Mouse (Mus musculus) neural tube, embryonic 10.5 days (tissue): ENCODE results near the gene Itga1.

Experiments
- DNase-seq: peaks from one replicate; pipeline ENCODE4 v3.0.0-alpha.2; 2017; ENCODE audit warnings: low spot score; ENCODE audit errors: extremely low spot score

Itga1 gene

DNA sequence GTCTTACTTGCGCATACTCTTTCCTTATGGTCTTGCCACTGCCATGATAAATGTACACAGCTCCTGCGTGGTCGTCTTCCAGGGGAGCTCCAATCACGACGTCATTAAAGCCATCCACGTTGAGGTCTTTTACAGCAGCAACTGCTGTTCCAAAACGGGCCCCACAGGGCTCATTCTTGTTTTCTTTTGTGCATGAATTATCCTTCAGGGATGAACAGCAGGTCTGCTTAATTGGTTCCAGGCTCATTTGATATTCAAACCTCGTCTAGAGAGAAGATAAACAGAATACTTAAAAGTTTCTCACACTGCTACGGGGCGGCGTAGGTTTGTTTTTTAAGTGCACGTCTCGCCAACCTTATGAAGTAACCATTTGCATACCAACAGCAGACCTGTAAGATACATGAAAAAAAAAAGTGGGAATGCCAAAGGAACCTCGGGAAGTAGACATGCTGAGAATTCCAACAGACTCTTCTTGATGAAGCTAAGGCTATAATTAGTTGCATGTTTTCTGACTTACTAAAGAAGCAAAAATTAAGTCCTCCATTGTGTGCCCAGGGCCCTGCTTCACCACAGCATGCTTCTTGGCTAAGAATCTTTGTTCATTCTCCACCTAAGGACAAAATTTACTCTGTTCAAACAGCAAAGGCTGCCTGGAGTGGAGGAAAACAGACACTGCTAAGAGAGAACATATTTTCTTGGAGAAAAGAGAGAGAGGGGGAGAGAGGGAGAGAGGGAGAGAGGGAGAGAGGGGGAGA is 109.3 kb downstream of the Itga1 start:
- DNase-seq, result no peak

DNA sequence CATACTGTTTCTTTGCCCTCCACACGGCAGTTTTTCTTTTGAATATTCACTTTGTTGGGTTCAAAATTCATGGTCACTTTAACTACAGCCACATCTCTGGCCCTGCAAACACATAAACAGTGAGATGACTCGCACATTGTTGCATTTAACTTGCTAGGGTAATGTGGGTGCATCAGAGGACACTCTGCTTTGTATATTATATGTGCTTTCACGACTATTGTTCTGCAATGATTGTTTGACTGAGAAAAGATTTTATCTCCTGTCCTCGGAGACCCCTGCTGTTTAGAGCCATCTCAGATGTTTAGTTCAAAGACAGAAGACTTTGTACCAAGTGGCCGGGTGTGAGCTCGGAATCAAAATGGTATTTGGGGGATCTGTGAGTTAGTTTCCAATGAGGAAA is 114.1 kb downstream of the Itga1 start:
- no peak for DNase-seq

DNA sequence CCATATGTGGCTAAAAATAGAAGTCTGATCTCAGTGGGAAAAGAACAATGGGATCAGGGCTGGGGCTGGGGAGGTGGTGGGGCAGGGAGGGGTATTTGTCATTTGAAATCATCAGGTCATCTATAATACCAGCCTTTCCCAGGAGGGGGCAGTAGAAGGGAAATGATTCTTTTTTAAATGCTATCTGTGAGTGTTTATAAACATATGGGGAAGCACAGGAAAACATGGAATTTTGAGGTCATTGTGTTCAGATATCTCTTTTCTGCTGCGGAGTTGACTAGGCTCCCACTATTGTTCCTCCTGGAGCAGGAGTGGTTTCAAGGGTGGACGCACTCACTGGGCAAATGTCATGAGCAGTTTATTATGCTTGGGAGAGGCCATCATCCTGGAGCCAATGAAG is 114.6 kb downstream of the Itga1 start:
- no peak for DNase-seq

DNA sequence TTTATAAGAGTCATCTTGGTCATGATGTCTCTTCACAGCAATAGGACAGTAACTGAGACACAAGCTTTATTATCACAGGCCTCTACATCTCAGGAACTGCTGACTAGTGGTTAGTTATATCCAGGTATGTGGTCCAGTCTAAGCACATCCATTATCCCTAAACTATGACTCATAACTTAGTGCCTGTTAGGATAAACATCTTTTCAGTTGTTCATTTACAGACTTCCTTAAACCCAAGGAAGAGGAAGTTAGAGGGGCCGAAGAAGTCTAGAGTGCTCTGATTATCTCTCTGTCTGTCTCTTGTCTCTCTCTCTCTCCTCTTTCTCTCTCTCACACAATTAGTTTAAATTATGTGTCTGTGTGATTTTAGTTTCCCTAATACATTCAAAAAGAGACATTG is 117.1 kb downstream of the Itga1 start:
- DNase-seq, result no peak

DNA sequence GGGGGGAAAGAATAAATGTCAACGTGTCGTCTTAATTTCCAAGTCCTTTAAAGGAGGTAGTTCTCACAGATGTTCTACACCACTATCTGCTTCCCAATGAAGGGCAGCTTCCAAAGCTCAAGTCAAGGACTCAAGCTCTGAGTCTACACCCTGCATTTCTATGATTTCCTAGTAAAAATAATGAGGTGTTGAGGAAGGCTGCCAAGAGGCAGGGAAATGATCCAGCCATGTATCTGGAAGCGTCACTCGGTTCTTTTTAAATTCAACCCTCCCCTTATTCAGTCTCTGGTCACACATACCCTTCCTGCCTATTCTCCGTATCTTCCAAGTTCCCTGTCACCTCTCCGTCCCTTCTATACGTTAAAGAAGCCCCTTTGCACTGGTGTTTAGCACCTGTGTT is 118.6 kb downstream of the Itga1 start:
- no peak for DNase-seq

DNA sequence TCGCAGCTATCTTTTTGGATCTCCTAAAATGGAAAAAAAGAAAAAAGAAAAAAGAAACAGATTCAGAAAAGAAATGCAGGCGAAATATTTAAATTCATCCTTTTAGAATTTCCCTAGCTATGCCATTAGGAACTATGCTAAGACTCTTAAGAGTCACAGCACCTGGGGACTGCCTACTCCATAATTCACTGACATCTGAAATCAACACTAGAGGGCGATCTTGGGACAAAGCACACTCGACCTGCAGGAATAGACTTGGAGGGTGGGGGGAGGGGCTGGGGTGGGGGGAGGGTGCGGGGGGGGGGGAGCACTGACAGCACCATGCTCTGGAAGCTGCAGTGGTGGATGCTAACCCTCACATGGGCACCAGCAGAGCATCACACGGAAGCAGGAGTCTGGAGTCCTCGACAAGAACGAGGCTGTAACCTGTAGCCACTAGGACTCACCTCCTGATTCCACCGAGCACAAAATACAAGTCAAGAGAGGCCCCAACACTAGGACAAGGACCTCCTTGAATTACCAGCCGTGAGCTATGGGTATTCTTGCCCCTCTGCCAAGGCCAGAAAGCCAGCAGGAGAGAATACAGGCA is 120.8 kb downstream of the Itga1 start:
- DNase-seq, result no peak

DNA sequence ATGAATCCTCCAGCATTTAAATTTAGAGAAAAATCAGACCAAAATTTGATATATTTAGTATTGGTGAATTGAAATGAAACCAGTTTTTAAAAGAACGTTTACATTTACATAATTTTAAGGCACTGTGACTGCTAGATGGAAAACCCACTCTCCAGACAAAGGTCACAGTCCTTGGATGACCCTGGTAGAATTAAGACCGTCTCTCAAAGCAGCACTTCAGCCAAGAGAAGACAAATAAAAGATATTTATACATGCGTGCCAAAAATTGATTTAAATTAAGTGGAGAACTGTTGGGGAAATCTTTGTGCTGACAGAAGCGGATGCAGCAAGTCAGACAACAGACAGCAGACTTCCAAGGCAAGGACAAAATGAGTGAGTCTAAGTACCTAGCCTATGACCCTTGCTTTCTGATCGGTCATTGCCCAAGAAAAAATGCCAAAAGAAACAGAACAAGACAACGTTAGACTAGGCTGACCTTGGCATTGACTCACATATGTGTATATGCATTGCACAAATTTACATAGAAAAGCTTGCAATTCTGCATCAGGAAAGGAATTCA is 127.2 kb downstream of the Itga1 start:
- no peak for DNase-seq

DNA sequence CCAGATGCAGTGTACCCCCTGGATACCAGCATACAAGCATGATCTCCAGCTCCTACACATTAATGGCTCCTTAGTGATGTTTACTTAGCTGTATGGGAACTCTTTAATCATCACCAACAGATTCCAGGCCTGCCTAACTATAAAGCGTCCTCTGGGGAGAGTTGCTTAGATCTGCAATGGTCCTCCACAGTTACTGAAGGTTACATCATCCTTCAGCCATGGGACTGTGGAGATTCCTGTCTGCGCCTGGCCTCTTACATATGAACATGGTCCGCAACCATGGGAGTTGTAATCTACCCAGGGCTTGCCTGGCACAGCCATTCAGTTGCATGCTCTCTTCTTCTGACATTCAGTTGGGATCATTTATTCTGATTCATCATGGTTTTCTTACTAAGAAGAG is 129.9 kb downstream of the Itga1 start:
- DNase-seq, result no peak

DNA sequence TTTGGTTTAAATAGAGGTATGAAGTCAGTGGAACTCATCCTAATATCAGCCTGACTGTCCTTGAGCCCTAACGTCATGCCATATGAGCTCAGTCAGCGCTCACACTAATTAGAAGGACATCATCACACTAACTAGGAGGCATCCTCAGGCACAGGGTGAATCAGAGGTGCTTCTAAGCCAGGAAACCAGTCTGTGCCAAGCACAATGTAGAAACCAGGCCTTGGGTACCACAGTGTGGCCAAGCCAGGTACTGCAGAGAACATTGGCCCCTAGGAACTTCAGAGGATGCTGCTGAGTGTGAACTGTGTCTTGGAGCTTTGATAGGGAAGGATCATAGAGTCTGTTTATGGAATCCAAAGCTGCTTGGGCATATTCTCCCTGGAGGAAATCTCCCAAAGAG is 137.5 kb downstream of the Itga1 start:
- DNase-seq, result peak; percentile 62

DNA sequence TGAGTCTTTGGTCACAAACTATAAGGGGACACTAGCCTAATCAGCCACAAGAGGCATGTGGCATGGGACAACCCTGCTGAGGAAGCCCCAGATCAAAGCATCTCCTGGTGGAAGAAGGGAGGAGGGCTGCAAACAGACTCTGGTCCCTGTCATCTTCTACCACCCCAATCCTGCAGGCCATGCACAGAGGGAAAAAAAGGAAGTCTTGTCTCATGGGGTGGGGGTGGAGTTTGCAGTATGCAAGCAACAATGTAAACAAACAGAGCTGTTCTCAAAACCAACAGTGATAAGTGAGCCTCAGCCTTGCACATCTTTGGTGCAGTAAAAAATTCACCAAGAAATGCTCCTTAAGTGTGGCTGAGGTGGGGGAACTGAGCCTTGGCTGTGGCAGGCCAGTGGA is 147.2 kb downstream of the Itga1 start:
- no peak for DNase-seq

DNA sequence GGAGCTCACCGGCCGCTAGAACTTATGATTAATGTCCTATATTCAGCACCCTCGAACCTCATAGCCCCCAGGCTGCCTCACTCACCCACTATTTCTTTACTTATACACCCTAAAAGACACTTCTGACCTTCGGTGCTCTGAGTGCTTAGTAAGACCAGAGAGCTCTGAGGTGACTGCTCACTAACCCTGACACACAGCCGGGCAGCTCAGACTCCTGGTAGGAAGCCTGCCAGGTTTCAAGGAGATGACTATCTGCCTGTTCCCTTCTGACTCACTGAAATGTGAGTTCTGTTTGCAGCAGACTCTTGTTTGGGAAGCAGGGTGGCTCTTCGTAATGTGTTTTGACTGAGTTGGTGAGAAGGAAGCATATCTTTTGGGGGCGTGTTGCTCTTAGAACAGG is 168.2 kb downstream of the Itga1 start:
- no peak for DNase-seq

DNA sequence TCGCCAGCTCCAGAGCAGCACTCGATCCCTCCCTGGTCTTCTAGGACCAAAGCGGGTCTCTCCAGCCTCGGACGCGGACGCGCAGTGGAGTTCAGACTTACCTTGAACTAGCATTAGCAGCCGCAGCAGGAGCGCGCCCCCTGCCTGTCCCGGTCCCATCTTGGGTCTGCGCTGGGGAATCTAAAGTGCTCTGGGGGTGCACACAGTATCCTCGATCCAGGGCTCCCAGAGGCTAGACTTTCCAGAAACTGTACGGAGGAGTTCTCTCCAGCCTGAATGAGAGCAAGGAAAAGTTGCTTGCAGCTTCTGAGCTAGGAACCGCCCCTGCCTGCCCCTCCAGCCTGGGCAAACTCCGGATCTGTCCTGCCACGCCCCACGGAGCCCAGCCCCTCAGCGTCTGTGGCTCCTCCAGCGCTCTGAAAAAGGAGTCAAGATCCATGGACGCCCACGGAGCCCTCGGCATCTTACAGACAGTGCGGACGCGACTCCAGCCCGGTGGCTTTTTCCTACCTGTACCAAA is 169.9 kb downstream of the Itga1 start, which contains the start of gene Itga2:
Gene Itga2 (minus strand): TSS at position 326 of the 520 bp plus-strand sequence.
- DNase-seq, result peak; percentile 71

DNA sequence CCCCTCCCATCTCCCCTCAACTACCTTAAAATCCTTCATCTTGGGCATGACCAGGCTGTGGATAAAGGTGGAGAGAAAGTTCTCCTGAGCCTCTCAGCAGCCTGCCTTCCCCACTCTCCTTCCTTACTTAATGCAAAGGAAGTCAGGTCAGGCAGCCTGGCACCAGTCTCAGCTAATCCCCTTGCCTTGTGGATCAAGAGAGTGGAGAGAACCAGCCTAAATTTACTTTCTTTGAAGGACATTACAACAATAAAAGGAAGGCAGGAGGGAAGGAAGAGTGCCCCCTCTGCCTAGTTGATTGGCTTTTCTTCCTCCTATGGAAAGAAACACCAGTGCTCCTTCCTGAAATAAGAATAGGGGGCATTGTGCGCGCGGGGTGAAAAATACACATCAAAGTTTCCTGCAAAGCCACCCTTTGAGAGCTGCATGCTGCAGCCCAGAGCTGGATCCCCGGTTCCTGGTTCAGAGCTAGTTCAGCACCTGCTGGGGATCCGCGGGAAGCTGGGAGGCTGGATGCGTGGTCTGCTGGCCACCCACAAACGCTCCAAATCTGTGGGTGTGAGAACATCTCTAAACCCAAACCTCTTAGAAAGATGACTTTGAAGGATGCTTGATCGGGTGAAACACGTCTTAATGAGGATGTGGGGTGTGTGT is 170.6 kb downstream of the Itga1 start:
- peak; percentile 44 for DNase-seq

DNA sequence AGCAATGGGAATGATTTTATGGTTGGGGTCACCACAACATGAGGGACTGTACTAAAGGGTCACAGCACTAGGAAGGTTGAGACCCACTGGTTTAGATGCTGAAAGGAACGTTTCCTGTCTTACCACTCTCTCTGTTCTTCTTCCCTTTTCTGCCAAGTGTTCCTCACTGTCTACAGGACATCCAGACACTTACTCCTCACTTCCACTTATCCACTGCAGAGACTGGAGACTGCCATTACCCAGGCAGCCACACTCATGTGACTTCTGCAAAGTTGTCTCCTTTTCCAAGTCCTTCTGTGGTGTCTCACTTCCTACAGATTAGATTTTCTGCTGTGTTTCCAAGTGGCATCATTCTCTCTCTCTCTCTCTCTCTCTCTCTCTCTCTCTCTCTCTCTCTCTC is 177.0 kb downstream of the Itga1 start:
- DNase-seq, result no peak

DNA sequence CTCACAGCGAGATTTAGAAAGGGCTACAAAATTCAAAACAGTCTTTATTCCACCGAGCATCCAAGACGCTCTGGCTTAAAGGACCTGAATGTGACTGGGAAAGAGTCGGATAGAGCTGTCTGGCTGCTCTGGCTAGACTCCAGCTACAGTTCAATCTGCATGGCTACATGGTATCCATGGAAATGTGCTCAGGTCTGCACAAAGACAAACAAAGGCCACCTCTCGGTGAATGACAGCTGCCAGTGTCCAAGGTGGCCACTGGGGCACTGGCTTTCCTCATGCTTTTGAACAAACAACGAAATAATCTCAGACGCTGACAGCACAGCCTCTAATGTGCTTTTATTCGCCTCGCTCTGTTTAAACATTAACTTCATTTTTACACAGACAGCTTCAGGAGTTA is 178.4 kb downstream of the Itga1 start:
- no peak for DNase-seq

DNA sequence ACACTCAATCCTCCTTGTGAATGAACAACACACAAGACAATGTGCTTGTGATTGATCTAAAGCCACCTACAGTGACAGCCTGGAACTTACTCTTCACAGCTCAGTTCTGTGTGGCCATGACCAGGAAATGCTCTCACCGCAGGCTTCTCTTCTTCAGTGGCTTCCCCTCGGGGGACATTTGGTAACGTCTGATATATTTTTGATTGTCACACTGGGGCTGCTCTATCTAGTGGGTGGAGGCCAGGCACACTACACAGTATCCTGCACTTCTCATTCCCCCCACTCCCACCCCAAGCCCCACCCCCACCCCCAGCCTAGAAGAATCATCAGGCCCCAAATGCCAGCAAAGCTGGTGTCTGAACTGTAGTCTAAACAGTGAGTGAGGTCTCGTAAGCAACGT is 186.0 kb downstream of the Itga1 start:
- DNase-seq, result no peak

DNA sequence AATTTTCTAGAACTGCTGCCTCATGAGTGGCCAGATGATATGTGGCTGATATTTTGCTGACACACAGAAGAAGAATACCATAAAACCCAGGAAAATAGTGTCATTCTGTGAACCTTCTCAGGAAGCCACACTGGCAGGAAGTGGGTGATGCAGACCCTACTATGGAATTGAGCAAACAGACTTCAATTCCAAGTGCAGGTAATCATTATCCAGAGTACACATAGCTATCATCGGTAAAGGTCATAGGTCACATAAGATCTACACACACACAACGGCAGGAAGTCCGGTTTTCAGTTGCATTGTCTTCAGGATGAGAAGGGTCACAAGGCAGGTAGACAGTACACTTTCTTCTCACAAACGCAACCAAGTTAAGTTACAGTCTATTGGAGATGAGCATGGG is 186.8 kb downstream of the Itga1 start:
- DNase-seq, result no peak

DNA sequence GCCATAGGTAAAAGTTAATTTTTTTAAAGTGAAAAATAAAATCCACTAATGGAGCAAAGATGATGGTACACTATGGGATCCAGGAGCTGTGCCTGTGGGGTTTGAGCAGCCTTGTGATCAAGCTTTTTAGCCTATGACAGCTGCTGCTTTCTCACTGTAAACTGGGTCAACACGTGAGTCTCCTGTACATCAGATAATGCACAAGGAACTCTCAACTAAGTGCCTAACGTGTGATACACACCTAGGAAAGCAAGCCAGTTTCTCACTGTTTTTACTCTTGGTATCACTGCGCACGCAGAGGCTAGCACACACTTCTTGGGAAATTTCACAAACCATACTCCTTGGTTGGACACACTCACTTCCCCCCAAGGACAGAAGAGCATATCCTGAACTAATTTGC is 187.2 kb downstream of the Itga1 start:
- no peak for DNase-seq

DNA sequence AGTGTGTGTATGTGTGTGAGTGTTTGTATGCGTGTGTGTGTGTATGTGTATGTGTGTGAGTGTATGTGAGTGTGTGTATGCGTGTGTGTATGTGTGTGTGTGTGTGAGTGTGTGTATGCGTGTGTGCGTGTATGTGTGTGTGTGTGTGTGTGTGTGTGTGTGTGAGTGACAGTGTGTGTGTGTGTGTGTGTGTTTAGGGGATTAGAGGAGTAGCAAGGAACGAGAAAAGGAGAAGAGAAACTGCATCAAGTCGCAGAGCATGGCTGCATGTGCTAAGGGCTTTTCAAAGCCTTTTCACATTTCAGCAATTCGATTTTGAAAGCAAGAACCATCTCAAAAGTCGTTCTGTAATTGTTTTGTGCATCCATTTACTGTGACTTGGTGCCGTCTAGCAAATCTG is 191.1 kb downstream of the Itga1 start:
- DNase-seq, result no peak

DNA sequence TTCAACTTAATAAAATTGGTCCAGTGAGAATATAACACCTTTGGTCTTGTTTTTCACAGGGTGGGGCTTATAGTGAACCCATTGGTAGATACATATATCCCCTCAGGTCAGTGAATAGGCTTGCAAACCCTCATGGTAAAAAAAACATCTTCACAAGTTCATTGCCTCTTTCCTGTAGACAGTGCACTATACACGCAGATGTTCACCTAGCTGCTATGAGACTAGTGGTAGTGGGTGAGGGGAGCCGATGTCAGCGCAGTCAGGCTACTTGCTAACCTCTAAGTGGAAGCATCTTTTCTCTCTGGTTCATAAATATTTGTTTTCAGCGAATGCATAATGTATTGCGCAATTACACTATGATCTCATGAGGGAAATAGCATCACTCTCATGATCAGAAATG is 192.2 kb downstream of the Itga1 start:
- no peak for DNase-seq

DNA sequence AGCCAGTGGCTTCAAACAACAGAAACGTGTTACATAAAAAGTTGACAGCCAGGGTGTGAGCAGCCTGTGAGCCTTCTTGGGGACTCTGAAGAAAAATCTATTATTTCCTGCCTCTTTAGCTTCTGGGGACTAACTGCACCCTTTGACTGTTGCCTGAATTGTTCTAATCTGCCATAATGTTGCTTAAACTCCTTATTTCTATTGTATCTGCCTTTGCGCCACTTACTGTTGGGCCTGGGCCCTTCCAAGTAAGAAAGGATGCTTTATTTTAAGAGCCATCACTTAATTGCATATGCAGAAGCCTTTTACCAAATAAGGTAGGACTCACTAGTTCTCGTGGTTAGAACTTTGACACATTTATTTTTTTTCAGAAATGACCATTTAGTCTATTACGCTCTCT is 193.9 kb downstream of the Itga1 start:
- no peak for DNase-seq
